Mouse (Mus musculus) ovary, adult 10 weeks (tissue): Measurements from ENCODE around the gene Sln. TPM values are rescaled to one million over a fixed set of nuclear protein-coding genes. Genes with fewer than 3 reads are reported as not detected.

Experiments used
- polyA plus RNA-seq: library from polyadenylated mRNA; stranded (reverse); fragments of 350-450 nt; fragmentation: Illumina TruSeq; extraction: RNeasy Lipid Tissue Mini Kit (QIAGEN cat#74804); gene quantifications from one replicate; pipeline ENCODE4 v1.2.3, GENCODE M21; 2014

The Sln gene
- not detected for polyA plus RNA-seq

DNA sequence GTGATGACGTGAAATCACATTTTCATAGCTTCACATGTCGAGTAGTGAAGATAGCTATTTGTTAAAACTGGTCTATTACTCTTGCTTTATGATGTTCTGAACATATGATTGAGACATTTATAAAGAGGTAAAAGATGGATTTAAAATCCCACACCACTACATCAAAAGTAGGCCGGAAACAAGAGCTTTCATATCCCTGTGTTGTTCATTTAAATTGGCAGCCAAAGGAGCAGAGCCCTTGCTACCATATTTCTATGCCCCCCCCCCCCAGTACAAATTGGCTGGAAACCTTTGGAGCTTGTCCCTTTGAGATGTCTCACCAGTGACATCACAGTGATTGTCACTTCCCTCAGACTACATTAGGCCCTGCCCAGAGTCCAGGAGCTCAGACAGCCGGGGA lies at the start of gene Sln:
TSS of gene Sln (plus strand) at position 301 of the 400 bp plus-strand sequence.

Other genes starting within 250 kb of the Sln start
- gene Acat1, start 239.8 kb upstream of the Sln start, polyA plus RNA-seq = 87.8 TPM
- gene Cul5, start 180.2 kb upstream of the Sln start, polyA plus RNA-seq = 112 TPM
- gene Rab39, start 143.9 kb upstream of the Sln start, polyA plus RNA-seq = 0.74 TPM
- 8.3 TPM for gene Slc35f2, start 78.6 kb upstream of the Sln start, polyA plus RNA-seq
- 7.6 TPM for gene Elmod1, start 125.1 kb downstream of the Sln start, polyA plus RNA-seq
- 7.8 TPM for gene Tnfaip8l3, start 218.2 kb downstream of the Sln start, polyA plus RNA-seq